Mouse (Mus musculus) heart, adult 2 months (tissue): ENCODE data around the gene Kctd5. TPM values are rescaled to one million over a fixed set of nuclear protein-coding genes. Genes with fewer than 3 reads are reported as not detected.

Experiments
- DNase-seq, 2 experiments: peaks; one replicate each; pipeline ENCODE4 v3.0.0; 2021
- H3K27ac ChIP-seq: fragments of 200-600 bp; 2 replicates; pipeline ENCODE4 v1.8.1; 2022
- H3K27me3 ChIP-seq: fragments of 200-500 bp; 2 replicates; pipeline ENCODE4 v1.6.1; 2012; ENCODE audit warnings: mild to moderate bottlenecking, low read length, inconsistent platforms, mixed read lengths; ENCODE audit not compliant: control insufficient read depth, insufficient read depth
- H3K36me3 ChIP-seq: fragments of 200-500 bp; 2 replicates; pipeline ENCODE4 v1.6.1; 2012; ENCODE audit warnings: low read length, inconsistent platforms; ENCODE audit not compliant: control insufficient read depth, insufficient read depth
- H3K4me1 ChIP-seq: fragments of 200-500 bp; 2 replicates; pipeline ENCODE4 v1.6.1; 2011; ENCODE audit warnings: low read length; ENCODE audit not compliant: control insufficient read depth, insufficient read depth
- H3K4me3 ChIP-seq: fragments of 200-600 bp; 2 replicates; pipeline ENCODE4 v1.8.1; 2022
- H3K79me2 ChIP-seq: fragments of 200-500 bp; replicated peaks from 2 replicates; pipeline ENCODE4 v1.6.1; 2012; ENCODE audit warnings: mild to moderate bottlenecking, inconsistent platforms, low read length, moderate library complexity, mixed read lengths; ENCODE audit not compliant: control insufficient read depth, insufficient read depth
- H3K9ac ChIP-seq: fragments of 200-500 bp; 2 replicates; pipeline ENCODE4 v1.6.1; 2012; ENCODE audit warnings: low read depth, mild to moderate bottlenecking, control low read depth, inconsistent platforms, low read length, mixed read lengths
- CTCF ChIP-seq: fragments of 200-600 bp; IDR thresholded peaks from 2 replicates; pipeline ENCODE4 v1.8.1; 2022; ENCODE audit warnings: antibody characterized with exemption, mild to moderate bottlenecking, moderate library complexity
- EP300 ChIP-seq: fragments of 200-500 bp; IDR thresholded peaks from 2 replicates; pipeline ENCODE4 v1.6.1; 2011; ENCODE audit warnings: low read depth, low read length, control low read depth; ENCODE audit not compliant: insufficient read depth
- POLR2A ChIP-seq: fragments of 200-500 bp; IDR thresholded peaks from 2 replicates; pipeline ENCODE4 v1.6.1; 2011; ENCODE audit warnings: mild to moderate bottlenecking, low read depth, low read length, control low read depth; ENCODE audit not compliant: insufficient read depth
- WGBS: fragments of 180-500 bp; shearing (Covaris S2); methylation state at CpG from one replicate; pipeline ENCODE4 v1.1.7; 2018; 5-methylcytosine and 5-hydroxymethylcytosine counted together
- intact Hi-C: fragments of 180-260 bp; cut with DNase I; formaldehyde crosslinking; loops from one replicate; pipeline ENCODE4 v1.15.1; 2025
- polyA plus RNA-seq: library from polyadenylated mRNA; depleted of rRNA; stranded (reverse); fragments of >200 nt; gene quantifications from 2 replicates; pipeline ENCODE4 v1.2.3, GENCODE M21; 2012
- total RNA-seq, 2 experiments: library from RNA; stranded (reverse); gene quantifications; 2 replicates each; pipeline ENCODE4 v1.2.3; 2021

Kctd5 gene
- total and polyA plus RNA-seq, 3 experiments, result 8.4 to 9.8 (median 9.1) TPM

DNA sequence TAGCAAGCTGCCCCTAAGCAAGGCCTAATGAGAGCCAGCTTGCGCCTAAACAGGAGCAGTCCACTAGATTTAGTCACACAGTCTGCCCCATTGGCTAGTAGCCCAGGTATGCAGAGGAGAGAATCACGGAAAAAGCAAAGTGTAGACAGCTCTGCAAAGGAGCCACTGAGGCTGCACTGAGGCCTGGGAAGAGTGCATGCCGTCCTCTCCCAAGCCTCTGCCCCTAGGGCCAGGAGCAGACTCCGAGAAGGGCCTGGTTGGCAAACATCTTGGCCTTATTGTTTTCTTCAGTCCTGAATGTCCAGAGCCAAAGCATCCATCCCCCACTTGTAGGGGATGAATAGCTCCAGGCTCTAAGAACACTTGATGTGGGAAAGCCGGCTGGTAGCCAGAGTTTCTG, 5.0 kb downstream of the Kctd5 start:
- WGBS, result 57% methylated on average over 5 of the region's 5 CpGs
- intact Hi-C loops, result no loop called here
- no peak for TF ChIP-seq CTCF
- no peak for TF ChIP-seq EP300

DNA sequence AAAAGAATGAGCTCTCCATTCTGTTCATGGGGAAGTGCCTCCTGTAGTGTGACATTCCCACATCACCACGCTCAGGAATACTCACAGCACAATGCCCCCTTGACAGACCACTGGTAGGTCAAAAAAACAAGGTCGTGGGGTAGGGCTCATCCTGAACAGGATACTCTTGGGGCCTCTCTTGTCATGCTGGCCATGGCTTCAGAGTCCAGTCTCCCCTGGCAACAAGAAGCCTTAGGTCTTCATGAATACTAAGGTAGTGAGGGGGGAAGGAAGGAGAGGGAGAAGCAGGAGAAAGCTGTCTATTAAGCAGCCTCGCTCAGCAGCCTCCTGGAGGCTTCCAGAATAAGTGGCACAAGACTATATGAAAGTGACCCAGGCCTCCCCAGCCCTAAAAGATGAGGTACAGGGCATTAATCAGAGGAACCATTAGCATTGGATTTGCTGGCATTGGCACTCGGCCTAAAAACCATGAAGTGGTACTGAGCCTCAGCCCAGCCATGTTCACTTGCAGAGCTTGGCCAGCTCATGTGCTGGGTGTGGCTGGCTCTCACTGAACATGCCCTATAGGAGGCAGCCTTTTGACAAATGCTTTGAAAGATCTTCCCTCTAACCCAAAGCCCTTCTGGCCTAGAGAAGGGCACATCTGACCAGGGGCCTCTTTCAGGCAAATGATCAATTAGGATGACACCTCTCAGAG, 10.7 kb downstream of the Kctd5 start:
- no peak overlapping the region for H3K4me3 ChIP-seq
- H3K27ac ChIP-seq, result no peak overlapping the region
- 75% methylated on average over 4 of the region's 4 CpGs for WGBS
- H3K36me3 ChIP-seq, result no peaks in the 10 kb centered on the region
- H3K27me3 ChIP-seq, result no peaks in the 10 kb centered on the region
- intact Hi-C loops, result no loop called here
- peaks cover 6% of the 10 kb centered on the region for H3K79me2 ChIP-seq
- H3K9ac ChIP-seq, result no peak overlapping the region
- H3K4me1 ChIP-seq, result no peaks in the 10 kb centered on the region
- no peak for DNase-seq
- TF ChIP-seq CTCF (no peak), EP300 (no peak), POLR2A (no peak)

More for the DNA sequence above, 5.0 kb downstream of the Kctd5 start:
- no peak overlapping the region for H3K4me3 ChIP-seq
- no peak for DNase-seq
- H3K79me2 ChIP-seq, result peaks cover 8% of the 10 kb centered on the region
- no peaks in the 10 kb centered on the region; the same call in 1 of the 2 replicates for H3K36me3 ChIP-seq
- H3K9ac ChIP-seq, result no peak overlapping the region
- peaks cover 2% of the 10 kb centered on the region for H3K4me1 ChIP-seq
- no peak overlapping the region for H3K27ac ChIP-seq
- H3K27me3 ChIP-seq, result no peaks in the 10 kb centered on the region

DNA sequence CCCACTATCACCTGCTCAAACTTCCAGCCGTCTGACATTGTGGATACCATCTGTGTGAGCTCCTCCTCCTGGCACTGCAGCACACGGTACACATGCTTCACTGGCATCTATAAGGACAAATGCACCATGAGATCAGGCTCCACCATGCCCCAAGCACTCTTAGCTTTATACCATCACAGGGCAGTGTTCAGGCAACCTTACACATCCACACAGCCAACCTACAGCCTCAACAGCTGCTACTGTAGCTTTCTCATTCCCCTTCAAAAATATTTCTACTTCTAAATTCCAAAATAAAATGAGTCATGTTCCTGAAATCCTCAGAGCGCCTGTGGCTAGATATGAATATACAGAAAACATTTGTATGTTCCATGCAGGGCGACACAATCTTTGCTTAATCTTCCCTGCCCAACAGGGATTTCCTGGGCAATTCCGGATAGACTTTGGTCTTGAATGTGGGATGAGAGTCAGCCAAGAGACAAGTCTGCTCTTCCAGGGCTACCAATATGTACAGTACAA, 15.5 kb downstream of the Kctd5 start:
- Histone ChIP-seq H3K4me3 (no peak overlapping the region), H3K9ac (no peak overlapping the region), H3K36me3 (no peaks in the 10 kb centered on the region), H3K27me3 (no peaks in the 10 kb centered on the region), H3K79me2 (no peaks in the 10 kb centered on the region), H3K27ac (no peak overlapping the region), H3K4me1 (no peaks in the 10 kb centered on the region)
- TF ChIP-seq CTCF, result no peak
- TF ChIP-seq POLR2A, result no peak
- no peak for TF ChIP-seq EP300
- intact Hi-C loops, result no loop called here
- WGBS, result 74% methylated on average over 5 of the region's 5 CpGs
- DNase-seq, result no peak

DNA sequence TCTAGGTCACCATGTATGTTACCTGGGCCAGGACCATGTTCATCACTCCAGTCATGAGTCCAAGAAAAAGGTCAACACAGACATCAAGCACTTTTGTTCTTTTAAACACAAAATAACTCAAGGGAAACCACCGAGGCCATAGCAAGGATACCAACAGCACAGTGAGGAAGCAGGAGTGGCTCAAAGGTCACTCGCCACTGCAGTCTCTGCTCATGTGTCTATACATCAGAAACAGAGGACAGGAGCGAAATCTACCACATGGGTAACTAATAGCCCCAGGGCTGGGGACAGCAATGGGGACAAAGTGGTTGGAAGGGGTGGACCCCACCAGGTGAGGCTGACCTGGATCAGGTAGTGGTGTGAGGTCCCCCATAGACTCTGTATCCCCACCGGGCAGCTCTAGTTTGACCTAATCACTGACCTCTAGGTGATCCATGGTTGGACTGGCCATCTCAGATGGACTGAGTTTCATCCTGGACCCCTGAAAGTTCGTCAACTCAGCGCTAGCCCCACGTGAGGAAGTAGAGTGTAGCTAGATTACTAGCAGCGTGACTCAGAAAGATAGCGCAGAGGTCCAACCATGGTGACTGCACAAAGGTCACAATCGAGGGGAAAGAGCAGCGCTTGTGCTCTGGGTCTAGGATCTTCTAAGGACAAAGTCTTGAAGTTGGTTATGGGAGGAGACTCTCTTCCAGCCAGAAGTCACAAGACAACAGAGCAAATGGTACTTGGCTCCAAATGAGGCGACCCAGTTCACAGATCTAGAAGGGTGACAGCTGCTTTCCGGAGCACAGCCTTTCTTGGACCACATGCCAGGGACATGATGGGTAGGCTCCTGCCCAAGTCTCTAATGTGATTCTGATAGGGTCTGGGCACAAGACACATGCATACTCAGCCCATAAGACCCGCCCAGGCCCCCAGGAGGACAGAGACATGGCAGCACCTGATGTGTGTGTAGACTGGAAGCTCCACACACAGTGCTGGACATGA, 16.4 kb downstream of the Kctd5 start:
- no peak overlapping the region for H3K4me3 ChIP-seq
- H3K79me2 ChIP-seq, result no peaks in the 10 kb centered on the region
- no peak for DNase-seq
- WGBS, result 88% methylated on average over 14 of the region's 14 CpGs
- intact Hi-C loops, result no loop called here
- H3K9ac ChIP-seq, result no peak overlapping the region
- H3K36me3 ChIP-seq, result no peaks in the 10 kb centered on the region
- no peak for TF ChIP-seq CTCF
- no peak for TF ChIP-seq POLR2A
- TF ChIP-seq EP300, result no peak
- no peaks in the 10 kb centered on the region for H3K4me1 ChIP-seq
- H3K27ac ChIP-seq, result no peak overlapping the region
- H3K27me3 ChIP-seq, result no peaks in the 10 kb centered on the region

DNA sequence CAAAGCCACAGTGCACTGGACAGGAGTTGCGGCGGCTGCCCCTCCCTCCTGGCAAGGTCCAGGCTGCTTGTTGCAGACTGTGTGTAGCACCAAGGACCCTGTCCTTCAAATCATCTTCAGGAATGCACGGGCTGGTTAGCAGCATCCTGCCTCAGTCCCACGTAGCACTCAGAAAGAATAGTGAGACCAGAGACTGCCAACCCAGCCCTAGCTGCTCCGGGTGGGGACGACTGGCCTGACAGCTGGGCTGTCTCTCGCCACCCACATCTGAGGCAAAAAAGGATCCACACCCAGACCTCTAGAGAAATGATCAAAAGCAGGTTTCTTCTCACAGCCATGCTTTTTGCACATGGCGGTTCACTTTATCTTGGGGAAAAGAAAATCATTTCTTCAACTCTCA, 24.3 kb downstream of the Kctd5 start:
- Histone ChIP-seq H3K36me3 (no peaks in the 10 kb centered on the region), H3K9ac (no peak overlapping the region), H3K79me2 (no peaks in the 10 kb centered on the region), H3K27ac (no peak overlapping the region), H3K4me3 (no peak overlapping the region), H3K27me3 (no peaks in the 10 kb centered on the region), H3K4me1 (no peaks in the 10 kb centered on the region)
- WGBS, result 77% methylated on average over 8 of the region's 8 CpGs
- intact Hi-C loops, result no loop called here
- DNase-seq, result no peak
- TF ChIP-seq POLR2A (no peak), EP300 (no peak), CTCF (no peak)

DNA sequence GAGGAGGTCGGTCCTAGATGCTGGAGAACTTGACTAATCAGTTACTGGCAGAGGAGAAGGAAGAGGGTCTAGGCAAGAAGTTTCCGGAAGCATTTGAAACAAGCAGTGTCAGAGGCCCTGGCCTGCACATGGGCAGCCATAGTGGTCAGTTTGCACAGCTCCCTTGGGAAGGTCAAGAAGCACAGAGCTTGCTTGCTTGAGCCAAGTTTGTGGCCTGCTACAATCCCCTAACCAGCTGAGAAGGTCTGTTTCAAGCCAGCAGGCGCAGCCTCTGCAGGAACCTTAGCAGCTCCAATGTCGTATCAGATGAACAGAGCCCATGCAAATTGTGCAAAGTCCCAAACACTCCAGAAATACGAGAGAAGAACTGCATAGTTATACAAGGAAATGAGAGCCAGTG, 25.2 kb downstream of the Kctd5 start:
- DNase-seq, result no peak
- TF ChIP-seq EP300 (no peak), CTCF (no peak), POLR2A (no peak)
- Histone ChIP-seq H3K27ac (no peak overlapping the region), H3K36me3 (no peaks in the 10 kb centered on the region), H3K27me3 (no peaks in the 10 kb centered on the region), H3K9ac (no peak overlapping the region), H3K4me1 (no peaks in the 10 kb centered on the region), H3K4me3 (no peak overlapping the region), H3K79me2 (no peaks in the 10 kb centered on the region)
- 71% methylated on average over 5 of the region's 5 CpGs for WGBS
- intact Hi-C loops, result no loop called here
